Mouse (Mus musculus) heart, postnatal 25 days (tissue): ENCODE measurements at regions not wholly inside any gene's neighbourhood (a gene's known extent, or its start where the extent isn't known, plus 50 kb on each side); places are given as distances from the start of the nearest gene placed in this dataset.

Experiments
- DNase-seq: peaks from one replicate; pipeline ENCODE4 v3.0.0; 2022; ENCODE audit warnings: low spot score
- intact Hi-C: fragments of 180-260 bp; cut with DNase I; formaldehyde crosslinking; loops from one replicate; pipeline ENCODE4 v1.15.1; 2025

- no peak for DNase-seq
Measured at GRCm38 (mm10) chr12:15741219-15741618, 75.5 kb downstream of the Trib2 start.

DNA sequence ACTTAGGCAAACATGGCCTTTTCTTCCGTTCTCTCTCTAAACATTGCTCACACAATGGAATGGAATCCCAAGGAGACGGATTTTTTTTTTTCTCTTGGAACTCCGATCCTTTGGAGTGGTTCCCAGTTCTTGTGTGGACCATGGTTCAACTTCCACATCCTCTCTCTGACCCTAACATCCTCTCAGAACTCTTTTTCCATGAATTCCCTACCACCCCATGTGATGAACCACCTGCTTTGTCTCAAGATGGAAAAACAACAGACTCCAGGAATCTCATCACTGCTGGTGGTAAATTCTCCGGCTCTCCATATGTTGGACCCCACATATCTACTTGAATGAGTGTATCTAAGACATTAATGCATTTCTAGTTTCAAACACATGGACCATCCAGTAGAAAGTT is 77.7 kb downstream of the Trib2 start:
- intact Hi-C loops, result no loop called here
- DNase-seq, result no peak

More at GRCm38 (mm10) chr12:15741219-15741618, 75.5 kb downstream of the Trib2 start:
- intact Hi-C loops, result loop anchor here (5.0 kb wide), 1 partner anchor 71 kb away; no protein-coding TSS in a partner anchor

DNA sequence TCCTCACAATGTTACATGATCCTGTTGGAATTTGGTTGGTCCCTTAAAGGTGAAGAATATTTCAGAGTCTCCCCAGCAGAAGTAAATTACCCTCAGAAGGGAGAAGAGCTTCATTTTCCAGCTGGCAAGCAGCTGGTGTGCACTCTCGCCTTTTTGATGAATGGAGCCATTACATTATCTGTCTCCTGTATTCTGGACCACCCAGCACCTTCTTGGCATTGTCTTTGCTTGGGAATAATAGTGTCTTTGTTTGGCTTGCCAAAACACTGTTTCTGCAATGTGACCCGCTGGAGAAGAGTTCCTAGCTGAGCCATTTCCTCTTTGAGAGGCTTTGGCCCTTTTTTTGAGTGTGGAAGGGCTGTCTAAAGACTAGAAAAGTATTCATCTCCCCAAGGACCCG is 85.5 kb downstream of the Trib2 start:
- peak; percentile 32 for DNase-seq
- intact Hi-C loops, result no loop called here

DNA sequence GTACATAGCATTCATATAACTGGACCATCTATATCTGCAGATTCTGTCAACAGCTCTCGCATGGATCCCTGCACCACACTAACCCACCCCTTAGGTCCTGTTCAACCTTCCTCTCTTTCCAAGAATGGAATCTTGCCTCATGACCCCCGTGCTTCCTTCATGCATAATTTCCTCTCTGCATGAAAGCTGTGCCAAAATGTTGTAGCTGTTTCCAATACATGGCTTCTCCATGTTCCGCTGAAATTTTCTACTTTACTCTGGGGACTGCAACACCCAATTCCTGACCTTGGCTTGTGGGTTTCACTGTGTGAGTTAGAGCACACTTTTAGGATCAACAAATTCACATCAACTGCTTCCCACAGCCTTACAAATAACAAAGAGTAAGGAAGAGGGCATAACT is 87.0 kb downstream of the Trib2 start:
- intact Hi-C loops, result loop anchor here (10.0 kb wide), 1 partner anchor 805 kb away; no protein-coding TSS in a partner anchor
- DNase-seq, result no peak

- intact Hi-C loops, result loop anchor here (5.0 to 10.0 kb wide), 2 partner anchors 89 to 811 kb away; no protein-coding TSS in a partner anchor
- no peak for DNase-seq
Measured at GRCm38 (mm10) chr12:15723529-15723928, 93.2 kb downstream of the Trib2 start.

GRCm38 (mm10) chr12:15722161-15722560 is 94.6 kb downstream of the Trib2 start:
- intact Hi-C loops, result loop anchor here (5.0 to 10.0 kb wide), 2 partner anchors 90 to 813 kb away; no protein-coding TSS in a partner anchor
- no peak for DNase-seq

DNA sequence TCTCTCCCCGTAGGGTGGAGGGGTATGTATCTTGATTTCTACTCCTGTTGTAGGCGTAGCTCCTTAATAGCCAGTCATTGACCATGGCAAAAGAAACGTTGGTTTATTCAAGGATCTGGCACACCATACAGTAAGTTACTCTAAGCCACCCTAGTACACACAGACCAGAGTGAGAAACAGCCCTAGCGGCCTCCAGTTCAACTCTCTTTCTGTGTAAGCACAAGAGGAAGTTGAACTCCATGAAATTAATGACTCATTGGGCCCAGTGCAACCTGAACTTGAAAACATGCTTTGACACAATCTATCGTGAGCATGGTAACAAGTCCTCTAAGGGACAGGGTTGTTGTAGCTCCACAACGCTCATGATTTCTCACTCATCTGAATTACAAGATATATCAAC is 96.6 kb downstream of the Trib2 start:
- intact Hi-C loops, result loop anchor here (5.0 to 10.0 kb wide), 2 partner anchors 92 to 815 kb away; no protein-coding TSS in a partner anchor
- no peak for DNase-seq

GRCm38 (mm10) chr12:15718827-15719226 is 97.9 kb downstream of the Trib2 start:
- DNase-seq, result no peak
- intact Hi-C loops, result loop anchor here (1.0 to 5.0 kb wide), 4 partner anchors 14 to 113 kb away; no protein-coding TSS in a partner anchor

- peak; percentile 58 for DNase-seq
- intact Hi-C loops, result loop anchor here (1.0 to 5.0 kb wide), 4 partner anchors 13 to 112 kb away; no protein-coding TSS in a partner anchor
Measured at GRCm38 (mm10) chr12:15717989-15718388, 98.7 kb downstream of the Trib2 start.

DNA sequence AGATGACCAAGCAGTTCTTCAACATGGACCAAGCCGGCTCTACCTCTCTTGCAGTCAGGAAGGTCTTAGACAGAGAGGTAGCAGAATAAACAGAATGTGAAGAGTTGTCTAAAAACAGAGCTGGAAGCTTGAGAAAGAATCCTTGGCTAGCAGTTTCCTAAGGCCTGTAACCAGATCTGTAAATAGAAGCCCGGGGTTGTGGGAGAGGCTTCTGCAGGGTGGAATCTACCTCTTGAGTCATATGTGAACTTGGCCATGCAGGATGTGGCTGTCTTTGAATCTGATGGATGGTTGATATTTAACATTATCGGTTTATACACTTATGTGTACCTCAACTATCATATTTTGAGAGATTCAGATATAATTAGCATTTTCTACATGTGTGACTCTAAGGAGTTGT is 99.4 kb downstream of the Trib2 start:
- intact Hi-C loops, result loop anchor here (5.0 kb wide), 1 partner anchor 85 kb away; no protein-coding TSS in a partner anchor
- DNase-seq, result no peak

DNA sequence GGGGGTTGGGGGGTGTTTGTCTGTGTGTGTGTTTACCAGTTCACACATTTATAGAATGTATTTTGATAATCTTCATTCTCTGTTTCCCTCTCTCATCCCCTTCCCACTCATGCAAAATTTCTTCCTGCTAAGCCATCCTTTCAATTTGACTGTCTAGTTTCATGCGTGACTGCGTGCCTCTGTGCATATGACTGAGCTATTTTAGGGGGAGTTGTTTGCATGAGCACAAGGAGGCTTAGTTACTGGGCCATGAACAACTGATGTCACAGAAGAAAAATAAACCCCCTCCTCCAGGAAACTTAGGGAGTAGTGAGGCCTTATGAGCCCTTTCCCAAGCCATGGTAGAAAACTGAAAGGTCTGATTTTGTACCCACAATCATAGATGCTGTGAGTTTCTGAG is 103.1 kb downstream of the Trib2 start:
- no peak for DNase-seq
- intact Hi-C loops, result no loop called here

DNA sequence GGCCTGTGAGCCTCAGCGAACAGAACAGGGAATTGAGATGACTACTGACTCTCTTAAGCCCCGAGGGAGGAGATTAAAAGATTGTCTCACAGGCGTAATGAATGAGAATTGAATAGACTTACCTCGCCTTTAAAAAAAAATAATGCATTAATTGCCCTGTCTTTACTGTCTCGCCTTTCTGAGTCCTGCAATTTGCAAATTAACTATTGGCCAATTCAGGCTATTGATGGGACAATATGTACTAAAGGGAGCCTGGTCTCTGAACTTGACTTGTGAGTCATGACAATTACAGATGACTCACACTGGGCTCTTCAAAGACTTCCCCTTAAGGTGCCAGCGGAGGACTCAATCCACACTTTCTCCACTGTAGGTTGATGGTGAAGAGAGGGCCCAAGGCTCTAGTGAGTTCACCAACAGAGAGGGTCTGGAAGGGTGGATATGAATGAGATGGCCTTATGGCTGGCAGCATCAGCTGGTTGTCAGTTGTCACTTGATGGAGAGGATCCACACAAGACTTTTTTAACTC is 109.1 kb downstream of the Trib2 start:
- intact Hi-C loops, result loop anchor here (10.0 kb wide), 2 partner anchors 297 to 437 kb away; no protein-coding TSS in a partner anchor
- no peak for DNase-seq

DNA sequence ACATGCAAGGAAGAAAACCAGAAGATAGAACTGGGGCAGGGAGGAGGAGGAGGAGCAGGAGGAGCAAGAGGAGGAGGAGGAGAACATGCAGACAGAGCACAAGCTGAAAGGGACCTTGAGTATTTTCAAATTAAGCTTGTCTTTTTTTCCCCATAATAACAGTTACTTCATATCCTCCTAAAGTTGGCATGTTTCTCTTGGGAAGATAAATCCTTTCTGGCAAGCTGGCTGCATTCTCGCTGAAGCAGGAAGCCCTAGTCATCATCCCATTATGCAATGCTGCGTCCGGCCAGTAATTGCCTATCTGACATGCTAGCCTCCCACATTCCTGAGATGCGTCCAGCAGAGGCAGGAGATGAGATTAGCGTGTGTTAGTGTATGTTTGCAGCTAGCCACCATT is 112.3 kb downstream of the Trib2 start:
- intact Hi-C loops, result loop anchor here (2.0 to 10.0 kb wide), 5 partner anchors 14 to 440 kb away; no protein-coding TSS in a partner anchor

GRCm38 (mm10) chr12:15702137-15702536 is 114.6 kb downstream of the Trib2 start:
- no peak for DNase-seq
- intact Hi-C loops, result loop anchor here (5.0 to 10.0 kb wide), 3 partner anchors 75 to 443 kb away; no protein-coding TSS in a partner anchor

More for the DNA sequence above, 112.3 kb downstream of the Trib2 start:
- peak; percentile 83 for DNase-seq

GRCm38 (mm10) chr12:15698829-15699228 is 117.9 kb downstream of the Trib2 start:
- DNase-seq, result peak; percentile 18
- intact Hi-C loops, result loop anchor here (5.0 kb wide), 1 partner anchor 92 kb away; no protein-coding TSS in a partner anchor

GRCm38 (mm10) chr12:15698042-15698771 is 118.5 kb downstream of the Trib2 start:
- peak; percentile 26 for DNase-seq
- intact Hi-C loops, result loop anchor here (5.0 kb wide), 1 partner anchor 91 kb away; no protein-coding TSS in a partner anchor

DNA sequence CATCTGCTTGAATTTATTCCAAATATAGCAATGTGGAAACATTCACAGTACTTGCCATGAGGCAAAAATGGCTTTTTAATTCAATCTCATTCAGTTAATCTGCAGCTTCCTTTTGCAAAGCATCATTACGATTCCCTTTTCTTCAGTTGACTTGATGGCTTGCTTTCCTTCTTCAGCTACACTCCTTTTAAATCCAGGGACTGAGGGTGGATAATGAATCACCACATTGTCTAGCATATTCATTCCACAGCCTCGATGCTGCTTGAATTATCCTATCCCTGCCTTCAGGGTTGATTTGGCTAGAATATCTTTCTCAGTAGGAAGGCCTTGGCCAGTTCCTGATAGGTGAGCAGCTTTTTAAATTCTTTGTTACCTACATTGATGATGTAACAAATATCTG is 128.4 kb downstream of the Trib2 start:
- DNase-seq, result no peak
- intact Hi-C loops, result no loop called here

- intact Hi-C loops, result no loop called here
- DNase-seq, result no peak
Measured at GRCm38 (mm10) chr12:15684311-15684710, 132.4 kb downstream of the Trib2 start.

DNA sequence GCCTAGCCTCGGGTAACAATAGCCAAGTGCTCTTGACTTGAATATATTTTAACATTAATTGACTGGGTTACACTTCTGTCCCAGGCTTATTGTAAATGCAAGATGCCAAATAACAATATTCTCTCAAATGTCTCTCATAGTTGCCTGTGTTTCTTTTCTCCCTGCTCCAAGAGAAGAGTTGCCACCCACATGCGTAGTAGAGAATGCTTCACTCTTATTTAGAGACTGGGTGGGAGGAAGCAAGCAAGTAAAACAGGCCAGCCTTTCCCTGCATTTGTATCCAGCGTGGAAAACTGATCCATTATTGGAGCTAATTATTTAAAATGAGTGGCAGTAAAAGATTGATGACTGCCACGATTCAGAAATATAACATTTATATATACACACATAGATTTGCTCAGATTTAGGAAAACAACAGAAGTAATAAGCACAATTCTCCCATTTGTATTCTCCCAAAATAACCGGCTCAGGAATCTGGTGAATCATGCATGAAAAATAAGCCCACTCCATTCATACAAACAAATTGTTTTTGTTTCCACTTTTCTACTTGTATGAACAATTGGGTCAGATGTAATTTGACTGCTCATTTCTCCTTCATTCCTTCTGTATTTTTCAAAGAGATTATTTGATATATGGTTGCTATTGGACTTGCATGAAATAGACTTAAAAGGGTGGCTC is 134.9 kb downstream of the Trib2 start:
- intact Hi-C loops, result no loop called here
- no peak for DNase-seq

GRCm38 (mm10) chr12:15676127-15676526 is 140.6 kb downstream of the Trib2 start:
- intact Hi-C loops, result no loop called here
- DNase-seq, result no peak
